ENCODE assay signal across 23 mouse cellular contexts in the genomic region with DNA sequence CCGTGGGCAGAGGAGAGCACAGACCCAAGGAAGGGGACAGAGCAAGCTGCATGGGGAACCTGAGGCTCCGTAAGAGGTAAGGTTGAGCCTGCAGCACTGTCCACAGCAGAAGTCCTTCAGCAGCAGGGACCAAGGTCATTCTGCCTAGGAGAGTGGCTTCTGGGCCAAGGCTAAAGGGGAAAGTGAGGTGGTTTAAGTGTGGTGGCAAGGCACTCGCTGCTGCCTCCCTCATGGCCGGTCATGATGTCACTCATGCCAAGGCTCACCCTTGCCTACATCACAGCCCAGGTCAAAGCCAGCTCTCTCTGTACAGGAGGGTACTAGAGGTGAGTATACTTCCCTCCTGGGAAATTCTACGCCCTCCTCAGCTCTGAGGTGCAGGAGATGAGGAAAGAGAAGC. TPM values are rescaled to one million over a fixed set of nuclear protein-coding genes. Genes with fewer than 3 reads are reported as not detected.
DNase-seq lines count a peak whose midpoint lies in the region; ATAC-seq and TF ChIP-seq lines count a peak whose summit lies in the region.
"Had no signal": no experiment of that assay in that cellular context is flagged by ENCODE, and none has a peak within 500 bp of the region (broad histone marks: within the 10 kb centered on the region; RNA-seq: fewer than 3 reads in every experiment).

No protein-coding gene starts in this region.

- intact Hi-C loops in heart, adult 2 months (cut with DNase I) = no loop called here

- no peak for TF ChIP-seq EP300 in heart, adult 2 months (IDR thresholded peaks at IDR 0.05; ENCODE audit: insufficient read depth, low read depth, low read length)

- TF ChIP-seq CTCF in heart, adult 2 months (IDR thresholded peaks at IDR 0.05) = no peak

- H3K27me3 ChIP-seq in heart, embryonic 15.5 days = no peaks in the 10 kb centered on the region
- no peaks in the 10 kb centered on the region for H3K27me3 ChIP-seq in heart, adult 2 months (ENCODE audit: control insufficient read depth, insufficient read depth, low read length)
- H3K27me3 ChIP-seq: embryonic facial prominence, embryonic 12.5 days; embryonic facial prominence, embryonic 15.5 days; heart, embryonic 12.5 days; hindbrain, embryonic 12.5 days; hindbrain, embryonic 15.5 days had no signal

- no peak overlapping the region for H3K27ac ChIP-seq in heart, embryonic 15.5 days
- H3K27ac ChIP-seq in heart, adult 2 months = no peak overlapping the region
- H3K27ac ChIP-seq: embryonic facial prominence, embryonic 12.5 days; embryonic facial prominence, embryonic 15.5 days; gastrocnemius, adult 2 months; hindbrain, embryonic 12.5 days; hindbrain, embryonic 15.5 days had no signal

- H3K4me2 ChIP-seq in heart, embryonic 15.5 days = no peak overlapping the region
- H3K4me2 ChIP-seq: embryonic facial prominence, embryonic 12.5 days; embryonic facial prominence, embryonic 15.5 days; heart, embryonic 12.5 days; hindbrain, embryonic 12.5 days; hindbrain, embryonic 15.5 days had no signal

- no peak overlapping the region for H3K4me3 ChIP-seq in heart, embryonic 15.5 days
- H3K4me3 ChIP-seq in heart, adult 2 months = no peak overlapping the region
- H3K4me3 ChIP-seq: embryonic facial prominence, embryonic 12.5 days; embryonic facial prominence, embryonic 15.5 days; gastrocnemius, adult 2 months; heart, embryonic 12.5 days; hindbrain, embryonic 12.5 days; hindbrain, embryonic 15.5 days had no signal

- 82% methylated on average over 5 of the region's 5 CpGs for WGBS in heart, embryonic 15.5 days
- WGBS in heart, adult 2 months = 92% methylated on average over 5 of the region's 5 CpGs

- no peaks in the 10 kb centered on the region; the same call in 1 of the 2 replicates for H3K79me2 ChIP-seq in heart, adult 2 months (replicated peaks; ENCODE audit: control insufficient read depth, insufficient read depth, low read length)

- H3K4me1 ChIP-seq in heart, embryonic 15.5 days (replicated peaks) = peaks cover 15% of the 10 kb centered on the region
- no peaks in the 10 kb centered on the region for H3K4me1 ChIP-seq in heart, adult 2 months (ENCODE audit: control insufficient read depth, insufficient read depth, low read length)
- H3K4me1 ChIP-seq: embryonic facial prominence, embryonic 12.5 days; embryonic facial prominence, embryonic 15.5 days; hindbrain, embryonic 12.5 days; hindbrain, embryonic 15.5 days had no signal

- no peak for ATAC-seq in heart, embryonic 15.5 days (replicated peaks; ENCODE audit: insufficient number of reproducible peaks, insufficient read depth, low FRiP score, low read depth)
- ATAC-seq: activated CD4-positive, CD25-positive, alpha-beta regulatory T cell, adult 4 months; forebrain, embryonic 14.5 days; forebrain, postnatal 0 days; intestine, postnatal 0 days had no signal

- H3K9ac ChIP-seq in heart, embryonic 15.5 days = peak overlapping the region; percentile 10; the same call in 1 of the 2 replicates
- no peak overlapping the region for H3K9ac ChIP-seq in heart, adult 2 months (ENCODE audit: low read depth, low read length)
- H3K9ac ChIP-seq: embryonic facial prominence, embryonic 12.5 days; embryonic facial prominence, embryonic 15.5 days; forebrain, postnatal 0 days; heart, embryonic 12.5 days; hindbrain, embryonic 12.5 days; hindbrain, embryonic 15.5 days had no signal

- no peaks in the 10 kb centered on the region for H3K9me3 ChIP-seq in heart, embryonic 15.5 days (replicated peaks)
- H3K9me3 ChIP-seq: embryonic facial prominence, embryonic 12.5 days; embryonic facial prominence, embryonic 15.5 days; hindbrain, embryonic 12.5 days; hindbrain, embryonic 15.5 days had no signal

- peaks cover 89% of the 10 kb centered on the region for H3K36me3 ChIP-seq in heart, embryonic 15.5 days
- no peaks in the 10 kb centered on the region for H3K36me3 ChIP-seq in heart, adult 2 months (ENCODE audit: control insufficient read depth, insufficient read depth, low read length)

- no peak for TF ChIP-seq POLR2A in heart, adult 2 months (IDR thresholded peaks at IDR 0.05; ENCODE audit: insufficient read depth, low read depth, low read length)

- DNase-seq in adrenal gland, adult (ENCODE audit: inconsistent age in 2 of 2, low spot score in 1 of 2) = peak; percentile 58 to 80
- no peak for DNase-seq in adrenal gland, adult 8-10 months
- DNase-seq in adrenal gland, postnatal 36 days = peak; percentile 15 to 57
- no peak for DNase-seq in adrenal gland, postnatal 14 days
- DNase-seq in heart, adult 2 months = no peak
- DNase-seq: cerebellum, adult 11 months; cerebellum, adult 2 months; cerebellum, adult 9-11 months; cerebellum, postnatal 25 days; forebrain, postnatal 0 days; gastrocnemius, adult 2 months; gastrocnemius, postnatal 14 days; heart, adult 11 months; kidney, adult 2 months had no signal

RNA-seq across cellular contexts. Expression of a gene that starts 11.3 kb away (rescaled TPM):
- 10 to 100 TPM; 47.6 to 55.2 (median 53.4) TPM for total RNA-seq in adrenal gland, adult 8-10 months (2022)
- total RNA-seq in adrenal gland, postnatal 36 days (2021) = 10 to 100 TPM; 35.5 to 52.6 TPM
- 26.0 and 34.5 TPM in 2 replicates for total RNA-seq in adrenal gland, postnatal 14 days (2021)
- 25.1 and 35.1 TPM in 2 replicates for polyA plus RNA-seq in heart, embryonic 15.5 days (2015; fragmentation: Nextera tagmentation; extraction: Ambion mirVana)
- 1 to 10 TPM; 7.7 to 8.4 TPM for total RNA-seq in heart, adult 2 months (2021)
- polyA plus RNA-seq in heart, adult 2 months (2012; rRNA removed) = 7.0 and 9.3 TPM in 2 replicates

RNA-seq across cellular contexts. Expression of a gene that starts 13.8 kb away (rescaled TPM):
- total RNA-seq in adrenal gland, adult 8-10 months (2022) = 10 to 100 TPM; 12.8 to 21.7 (median 17.5) TPM
- total RNA-seq in adrenal gland, postnatal 36 days (2021) = 10 to 100 TPM in 1 of 2 experiments, 1 to 10 TPM in 1; 9.4 to 33.2 TPM
- 14.7 and 16.5 TPM in 2 replicates for total RNA-seq in adrenal gland, postnatal 14 days (2021)
- polyA plus RNA-seq in heart, embryonic 15.5 days (2015; fragmentation: Nextera tagmentation; extraction: Ambion mirVana) = 3.2 and 4.2 TPM in 2 replicates
- total RNA-seq in heart, adult 2 months (2021) = 1 to 10 TPM; 2.8 TPM
- polyA plus RNA-seq in heart, adult 2 months (2012; rRNA removed) = 7.9 and 8.2 TPM in 2 replicates

RNA-seq across cellular contexts. Expression of a gene that starts 30.2 kb away (rescaled TPM):
- total RNA-seq in adrenal gland, adult 8-10 months (2022) = 1 to 10 TPM in 3 of 4 experiments, under 1 TPM in 1; 0.93 to 3.5 (median 1.6) TPM
- total RNA-seq in adrenal gland, postnatal 36 days (2021) = 1 to 10 TPM in 1 of 2 experiments, under 1 TPM in 1; 0.92 to 1.4 TPM
- total RNA-seq in adrenal gland, postnatal 14 days (2021) = 1.4 and 1.7 TPM in 2 replicates
- 1.2 and 2.0 TPM in 2 replicates for polyA plus RNA-seq in heart, embryonic 15.5 days (2015; fragmentation: Nextera tagmentation; extraction: Ambion mirVana)
- total RNA-seq in heart, adult 2 months (2021) = under 1 TPM; 0.14 to 0.47 TPM
- polyA plus RNA-seq in heart, adult 2 months (2012; rRNA removed) = 0.25 and 0.67 TPM in 2 replicates

RNA-seq across cellular contexts. Expression of a gene that starts 49.0 kb away (rescaled TPM):
- total RNA-seq in adrenal gland, adult 8-10 months (2022) = 100 to 1,000 TPM in 3 of 4 experiments, 10 to 100 TPM in 1; 93.7 to 147 (median 129) TPM
- total RNA-seq in adrenal gland, postnatal 36 days (2021) = 100 to 1,000 TPM in 1 of 2 experiments, 10 to 100 TPM in 1; 89.6 to 120 TPM
- total RNA-seq in adrenal gland, postnatal 14 days (2021) = 118 and 119 TPM in 2 replicates
- polyA plus RNA-seq in heart, embryonic 15.5 days (2015; fragmentation: Nextera tagmentation; extraction: Ambion mirVana) = 81.9 and 106 TPM in 2 replicates
- total RNA-seq in heart, adult 2 months (2021) = 10 to 100 TPM; 82.3 to 83.5 TPM
- 71.8 and 104 TPM in 2 replicates for polyA plus RNA-seq in heart, adult 2 months (2012; rRNA removed)

Comparison
In these comparisons a context has a peak if more than half of its experiments do, and no peak if none do; other contexts are left out.
1. DNase-seq: peak in adrenal gland, adult (2 of 2) and adrenal gland, postnatal 36 days (2 of 2); none in adrenal gland, adult 8-10 months (single experiment), adrenal gland, postnatal 14 days (single experiment) and heart, adult 2 months (0 of 2).